Mouse (Mus musculus) 3T3-L1 (cell line): Measurements from ENCODE around the gene Nfib.

ENCODE experiments used
- DNase-seq: peaks from one replicate; pipeline ENCODE4 v3.0.0-alpha.2; 2015; ENCODE audit warnings: low read depth, low spot score

Nfib gene

GRCm38 (mm10) chr4:82316168-82316567, 389.4 kb downstream of the Nfib start:
- DNase-seq, result no peak

- DNase-seq, result no peak
Measured at GRCm38 (mm10) chr4:82315710-82316109, 389.8 kb downstream of the Nfib start.

DNA sequence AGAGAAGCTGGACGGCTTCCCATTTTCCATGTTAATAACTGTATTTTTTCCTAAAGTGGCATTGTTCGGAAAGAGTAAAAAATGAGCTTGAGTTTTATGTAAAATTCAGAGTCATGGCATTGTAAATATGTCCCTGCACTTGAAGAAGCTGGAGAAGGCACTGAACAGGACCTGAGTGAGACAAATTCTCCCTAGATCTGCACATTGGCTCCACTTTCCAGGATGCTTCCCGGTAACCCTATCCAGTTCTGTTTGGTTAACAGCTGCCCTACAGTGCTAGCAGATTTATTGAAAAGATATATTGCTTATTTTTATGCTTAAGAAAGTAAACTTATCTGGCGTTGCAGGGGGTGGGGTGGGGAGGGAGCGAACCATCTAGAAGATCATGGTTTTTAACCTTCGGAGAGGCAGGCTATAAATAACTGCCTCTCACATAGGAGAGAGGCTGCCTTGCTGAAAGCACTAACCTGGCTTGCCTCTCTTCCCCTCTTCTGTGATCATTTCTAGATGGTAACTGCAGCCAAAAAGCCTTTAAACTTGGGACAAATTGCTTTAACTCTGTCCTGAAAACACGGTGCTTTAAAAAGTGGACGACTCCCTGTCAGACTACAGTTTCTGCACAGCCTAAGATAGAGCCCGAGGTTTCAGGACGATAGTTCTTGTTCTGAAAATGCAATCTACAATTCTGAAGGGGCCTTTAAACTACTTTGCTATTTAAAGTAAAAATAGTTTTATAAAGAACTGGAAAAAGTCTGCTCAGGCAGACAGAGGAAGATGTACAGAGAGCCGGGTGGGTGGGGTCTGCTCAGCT, 394.4 kb downstream of the Nfib start:
- DNase-seq, result no peak

DNA sequence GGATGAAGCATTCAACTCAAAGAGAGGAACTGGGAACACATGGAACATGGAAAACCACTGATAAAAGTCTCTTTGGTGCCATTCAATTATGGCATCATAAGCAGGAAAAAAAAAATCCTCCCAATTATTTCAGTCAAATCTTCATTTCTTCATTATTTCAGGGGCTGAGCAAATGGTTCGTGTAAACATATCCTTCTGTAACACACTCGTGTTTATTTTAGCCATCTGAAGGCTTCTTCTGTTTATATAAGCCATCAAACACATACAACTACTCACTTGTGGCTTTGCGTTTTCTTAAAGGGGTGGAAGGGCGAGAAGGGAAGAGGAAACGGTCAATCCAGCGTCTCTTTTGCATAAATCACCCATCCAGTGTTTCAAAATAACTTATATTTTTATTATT, 399.5 kb downstream of the Nfib start:
- no peak for DNase-seq

DNA sequence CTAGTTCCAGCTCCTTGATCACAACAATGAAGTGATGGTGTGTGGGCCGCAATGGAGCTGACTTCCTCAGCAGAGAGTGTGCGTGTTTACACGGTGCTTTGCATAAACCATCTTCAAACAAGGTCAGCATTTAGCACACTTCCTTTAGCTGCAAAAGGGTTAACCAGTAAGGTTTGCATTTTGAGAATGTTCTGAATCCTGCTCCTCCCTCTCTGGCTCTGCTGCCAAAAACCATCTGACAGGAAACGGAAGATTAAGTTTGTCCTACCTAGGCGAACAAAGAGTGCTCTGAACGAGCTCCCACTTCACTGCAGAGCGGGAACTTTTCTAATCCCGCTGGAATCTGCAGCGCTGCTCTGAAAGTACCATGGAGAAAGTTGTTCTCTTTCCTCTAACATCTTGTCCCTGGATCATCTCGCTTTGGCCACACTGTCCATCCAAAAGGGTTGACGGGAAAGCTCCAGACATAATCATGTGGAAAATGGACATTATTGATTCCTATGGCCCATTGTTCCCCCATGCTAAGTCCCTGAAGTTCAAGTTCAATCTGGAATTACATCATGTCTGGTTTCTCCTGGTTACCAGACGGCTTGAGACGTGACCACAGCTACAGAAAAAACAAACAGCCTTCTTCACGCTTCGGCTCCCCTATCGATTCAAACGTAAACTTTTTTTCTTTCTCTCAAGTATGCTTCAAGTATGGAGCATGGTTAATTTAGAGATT, 401.2 kb downstream of the Nfib start:
- no peak for DNase-seq

GRCm38 (mm10) chr4:82303362-82303900, 402.1 kb downstream of the Nfib start:
- DNase-seq, result no peak

GRCm38 (mm10) chr4:82302901-82303300, 402.6 kb downstream of the Nfib start:
- no peak for DNase-seq

GRCm38 (mm10) chr4:82298606-82299005, 406.9 kb downstream of the Nfib start:
- DNase-seq, result no peak

DNA sequence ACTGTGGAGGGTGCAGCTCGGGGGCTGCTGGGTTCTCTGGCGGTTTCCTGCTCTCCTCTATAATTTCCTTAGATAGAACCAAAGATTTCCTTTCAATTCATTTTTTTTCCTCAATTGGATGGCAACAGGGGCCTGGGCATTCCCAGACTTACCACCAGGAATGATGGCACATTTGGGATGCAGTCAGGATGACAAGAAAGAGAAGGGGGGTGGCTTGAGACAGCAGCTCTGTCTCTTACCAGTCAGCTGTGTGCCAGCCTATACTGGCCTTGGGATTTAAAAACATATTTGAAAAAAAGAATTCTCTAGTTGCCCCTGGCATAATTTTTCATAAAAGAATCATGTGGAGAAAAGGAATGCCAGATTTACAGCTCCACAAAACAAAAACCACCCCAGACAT, 408.0 kb downstream of the Nfib start:
- no peak for DNase-seq

DNA sequence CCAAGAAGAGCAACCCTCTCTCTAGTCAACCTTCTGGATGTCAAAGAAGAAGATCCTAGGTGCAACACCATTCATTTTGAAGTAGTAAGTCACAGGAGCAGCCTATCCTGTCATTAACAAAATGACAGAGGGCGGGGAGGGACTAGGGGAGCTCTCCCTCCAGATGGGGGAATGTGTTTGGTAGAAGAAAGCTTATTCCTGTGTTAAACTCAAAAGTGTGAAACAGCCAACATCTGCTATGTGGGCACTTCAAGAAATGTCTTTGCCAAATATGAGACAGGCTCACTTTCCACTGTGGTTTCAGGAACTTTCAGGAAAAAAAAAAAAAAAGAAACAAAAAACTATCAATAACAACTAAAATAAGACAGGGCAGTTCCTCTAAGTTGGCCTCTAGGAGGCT, 411.5 kb downstream of the Nfib start:
- DNase-seq, result peak; percentile 14

DNA sequence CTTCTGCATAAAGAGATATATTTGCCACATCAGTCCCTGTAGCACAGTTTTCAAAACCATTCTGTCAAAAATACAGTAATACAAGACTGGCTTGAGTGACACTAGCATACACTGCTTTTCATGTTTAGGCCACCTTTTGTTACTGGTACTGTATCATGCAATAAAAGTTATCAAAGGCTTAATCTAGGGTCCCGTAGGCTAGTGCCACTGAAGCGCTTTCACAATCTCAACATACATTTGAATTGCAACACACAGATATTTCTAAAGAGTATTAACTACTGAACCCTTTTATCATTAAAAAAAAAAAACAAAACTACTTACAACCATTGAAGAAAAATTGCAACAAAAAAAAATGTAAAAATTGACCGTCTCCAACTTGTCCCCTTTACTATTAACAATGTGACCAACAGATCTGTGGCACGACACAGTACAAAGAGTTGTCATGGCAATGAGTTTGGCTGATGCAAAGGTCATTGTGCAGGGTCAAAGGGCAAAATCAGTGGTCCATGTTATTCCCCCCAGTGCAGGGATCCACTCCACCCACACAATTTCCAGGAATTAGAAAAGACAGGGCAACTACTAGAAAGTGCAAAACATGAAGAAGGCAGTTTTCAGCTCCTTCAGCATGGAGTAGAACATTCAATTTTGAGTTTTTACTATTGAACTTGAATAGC, 414.2 kb downstream of the Nfib start:
- DNase-seq, result no peak

DNA sequence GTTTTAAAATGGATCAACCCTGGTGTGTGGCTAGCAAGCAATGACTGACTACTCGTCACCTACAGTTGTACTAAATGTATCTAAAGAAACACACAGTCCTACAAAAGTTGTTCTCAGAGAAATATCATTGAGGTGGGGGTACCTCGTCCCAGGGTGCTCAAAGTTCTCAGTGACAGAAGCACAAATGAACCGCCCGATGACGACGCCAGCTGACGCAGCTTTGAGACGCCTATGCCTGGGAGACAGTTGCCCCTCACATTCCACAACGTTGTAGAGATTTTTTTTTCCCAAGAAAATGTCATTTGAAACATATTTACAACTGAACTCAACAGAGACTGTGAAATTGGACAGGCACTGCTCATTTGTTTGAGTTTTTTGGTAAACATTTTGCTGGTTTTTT, 414.9 kb downstream of the Nfib start:
- no peak for DNase-seq

DNA sequence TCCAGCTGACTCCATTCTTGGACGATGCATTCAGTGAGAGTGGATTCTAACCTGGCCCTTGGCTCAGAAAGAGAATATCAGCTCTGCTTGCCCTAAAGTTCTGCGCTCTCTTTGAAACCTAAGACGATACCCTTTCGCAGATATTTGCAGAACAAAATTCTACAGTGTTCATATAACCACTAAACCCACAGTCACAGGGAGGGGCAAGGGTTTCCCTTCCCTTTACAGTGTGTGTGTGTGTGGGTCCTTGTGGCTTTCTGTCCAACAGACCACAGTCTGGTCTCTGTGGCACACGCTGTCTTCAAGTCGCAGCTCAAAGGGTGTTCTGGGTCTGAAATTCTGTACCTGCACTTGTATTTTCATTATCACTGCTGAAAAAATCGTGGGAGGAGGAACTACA, 416.0 kb downstream of the Nfib start:
- DNase-seq, result no peak

GRCm38 (mm10) chr4:82288138-82288537, 417.4 kb downstream of the Nfib start:
- DNase-seq, result peak; percentile 80

- no peak for DNase-seq
Measured at GRCm38 (mm10) chr4:82287454-82287853, 418.1 kb downstream of the Nfib start.

DNA sequence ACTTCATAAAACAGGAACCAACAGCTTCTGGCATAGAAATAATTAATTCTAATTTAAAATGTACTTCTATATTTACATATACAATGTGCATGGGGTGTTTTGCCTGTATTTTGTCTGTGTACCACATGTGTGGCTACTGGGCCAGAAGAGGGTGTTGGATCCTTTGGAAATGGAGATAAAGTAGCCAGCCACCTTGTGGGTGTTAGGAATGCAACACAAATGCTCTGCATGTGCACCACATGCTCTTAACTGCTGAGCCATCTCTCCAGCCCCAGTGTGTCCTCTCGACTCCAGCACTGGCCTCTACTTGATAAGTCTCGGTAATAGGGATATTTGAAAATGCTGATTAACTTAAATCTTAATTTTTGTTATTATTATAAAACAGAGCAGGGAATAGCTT, 418.6 kb downstream of the Nfib start:
- peak; percentile 43 for DNase-seq

- no peak for DNase-seq
Measured at GRCm38 (mm10) chr4:82283536-82283935, 422.0 kb downstream of the Nfib start.

GRCm38 (mm10) chr4:82275996-82276395, 429.6 kb downstream of the Nfib start:
- DNase-seq, result no peak

- no peak for DNase-seq
Measured at GRCm38 (mm10) chr4:82273049-82273754, 432.3 kb downstream of the Nfib start.

- DNase-seq, result peak; percentile 59
Measured at GRCm38 (mm10) chr4:82272099-82272498, 433.5 kb downstream of the Nfib start.

GRCm38 (mm10) chr4:82271547-82271946, 434.0 kb downstream of the Nfib start:
- DNase-seq, result no peak
